Mouse (Mus musculus): ENCODE data around the gene a.

Gene a

DNA sequence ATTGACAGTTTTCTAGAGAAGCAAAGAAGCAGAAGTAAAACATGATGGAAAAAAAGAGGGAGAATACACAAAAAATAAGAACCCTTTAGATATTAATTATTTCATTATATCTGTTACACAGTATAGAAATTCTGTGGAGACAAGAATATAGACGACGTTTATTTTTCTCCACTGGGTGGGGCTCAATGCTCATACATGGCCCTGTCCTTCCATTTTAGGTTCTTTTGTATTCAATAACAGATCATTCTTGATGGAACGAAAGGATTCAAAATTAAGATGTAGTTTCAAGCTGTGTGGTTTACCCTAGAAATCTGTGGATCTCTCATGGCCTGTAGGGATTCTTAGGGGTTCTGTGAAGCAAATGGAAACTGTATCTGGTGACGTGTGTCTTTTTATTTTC, 142.7 kb downstream of the a start:
- no peak for DNase-seq

GRCm38 (mm10) chr2:154936106-154936505, 144.9 kb downstream of the a start:
- DNase-seq: no peak

- no peak for DNase-seq
Observed at GRCm38 (mm10) chr2:154936536-154937155, 145.4 kb downstream of the a start.

DNA sequence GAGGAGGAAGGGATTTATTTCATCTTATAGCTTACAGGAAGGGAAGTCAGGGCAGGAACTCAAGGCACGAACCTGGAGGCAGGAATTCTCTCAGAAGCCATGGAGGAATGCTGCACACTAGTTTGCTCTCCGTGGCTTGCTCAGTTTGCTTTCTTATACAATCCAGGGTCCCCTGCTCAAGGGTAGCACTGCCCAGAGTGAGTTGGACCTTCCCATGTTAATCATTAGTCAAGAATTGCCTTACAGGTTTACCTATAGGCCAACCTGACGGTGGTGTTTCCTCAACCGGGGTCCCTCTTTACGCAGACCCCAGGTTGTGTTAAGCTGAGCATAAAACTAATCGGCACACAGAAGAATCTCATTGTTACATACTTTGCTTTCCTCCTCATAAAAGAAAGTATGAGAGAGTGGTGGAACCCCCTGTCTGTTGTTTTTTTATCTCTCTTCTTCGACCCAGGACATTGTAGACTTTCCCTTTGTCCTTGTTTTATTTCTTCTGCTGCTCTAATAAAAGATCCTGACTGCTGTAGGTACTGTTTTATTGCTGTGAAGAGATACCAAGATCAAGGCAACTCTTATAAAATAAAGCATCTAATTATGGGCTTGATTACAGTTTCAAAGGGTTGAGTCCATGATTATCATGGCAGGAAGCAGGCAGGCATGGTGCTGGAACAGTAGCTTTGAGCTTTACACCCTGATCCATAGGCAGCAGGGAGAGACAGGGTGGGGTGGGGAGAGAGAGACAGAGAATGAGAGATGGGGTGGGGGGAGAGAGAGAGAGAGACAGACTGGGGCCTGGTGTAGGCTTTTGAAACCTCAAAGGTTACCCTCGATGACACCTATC, 146.6 kb downstream of the a start:
- DNase-seq: no peak

DNA sequence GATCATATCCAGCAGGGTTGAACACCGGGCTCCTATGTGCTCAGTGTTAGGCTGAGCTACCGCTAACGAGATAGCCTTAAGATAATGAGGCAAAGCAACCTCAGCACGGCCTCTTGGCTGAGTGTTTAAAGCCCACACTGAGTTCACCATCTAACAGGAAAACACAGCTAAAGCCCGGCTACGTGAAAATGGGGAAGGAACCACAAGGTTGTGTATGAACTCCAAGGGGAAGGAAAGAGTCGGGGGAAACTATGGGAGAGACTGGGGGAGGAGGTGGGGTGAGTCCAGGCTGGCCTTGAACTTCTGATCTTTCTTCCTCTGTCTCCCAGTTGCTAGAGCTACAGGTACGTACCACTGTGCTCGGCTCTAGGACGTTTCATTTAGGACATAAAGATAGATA, 150.8 kb downstream of the a start:
- DNase-seq: no peak

- DNase-seq: no peak
Observed at GRCm38 (mm10) chr2:154942546-154942945, 151.3 kb downstream of the a start.

DNA sequence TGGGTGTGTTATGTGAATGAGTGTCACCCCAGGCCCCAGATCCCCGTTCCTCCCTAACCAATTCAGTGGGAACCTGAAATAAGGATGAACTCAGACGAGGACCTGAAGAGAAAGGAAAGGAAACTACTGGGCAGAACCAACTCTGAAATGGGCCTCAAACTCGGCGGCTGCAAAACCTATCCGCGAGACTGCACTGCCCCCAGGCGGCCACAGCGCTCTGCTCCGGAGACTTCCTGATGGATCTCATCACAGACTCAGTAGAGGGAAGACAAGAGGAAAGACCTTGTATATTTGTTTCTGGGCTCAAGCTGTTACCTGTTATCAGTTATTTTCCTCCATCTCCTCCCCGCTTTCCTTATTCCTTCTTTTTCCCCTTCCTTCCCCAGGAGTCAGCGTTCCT, 151.9 kb downstream of the a start:
- peak; percentile 75 to 86 for DNase-seq

GRCm38 (mm10) chr2:154946921-154947320, 155.7 kb downstream of the a start:
- DNase-seq: no peak

GRCm38 (mm10) chr2:154949352-154949751, 158.2 kb downstream of the a start:
- DNase-seq: no peak

DNA sequence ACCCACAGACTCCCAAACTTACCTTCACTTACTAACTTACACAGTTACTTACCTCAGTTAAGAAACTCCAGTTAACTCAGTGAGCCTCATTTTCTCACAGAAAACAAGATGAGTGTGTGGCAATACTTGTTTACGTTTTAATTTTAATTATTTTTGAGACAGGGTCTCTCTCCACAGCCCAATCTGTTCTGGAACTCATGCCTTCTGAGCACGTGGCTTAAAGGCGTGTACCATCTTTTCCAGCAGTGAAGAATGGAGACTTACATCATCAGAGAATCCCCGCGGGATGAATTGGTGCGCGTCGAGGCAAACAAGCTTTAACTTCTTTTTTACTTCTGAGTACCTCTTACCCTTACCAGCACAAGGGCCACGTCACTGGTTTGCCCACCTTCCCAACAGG, 158.7 kb downstream of the a start:
- no peak for DNase-seq

- DNase-seq: no peak
Observed at GRCm38 (mm10) chr2:154950601-154951000, 159.4 kb downstream of the a start.

- no peak for DNase-seq
Observed at GRCm38 (mm10) chr2:154959486-154959885, 168.3 kb downstream of the a start.

GRCm38 (mm10) chr2:154959909-154960308, 168.7 kb downstream of the a start:
- no peak for DNase-seq

DNA sequence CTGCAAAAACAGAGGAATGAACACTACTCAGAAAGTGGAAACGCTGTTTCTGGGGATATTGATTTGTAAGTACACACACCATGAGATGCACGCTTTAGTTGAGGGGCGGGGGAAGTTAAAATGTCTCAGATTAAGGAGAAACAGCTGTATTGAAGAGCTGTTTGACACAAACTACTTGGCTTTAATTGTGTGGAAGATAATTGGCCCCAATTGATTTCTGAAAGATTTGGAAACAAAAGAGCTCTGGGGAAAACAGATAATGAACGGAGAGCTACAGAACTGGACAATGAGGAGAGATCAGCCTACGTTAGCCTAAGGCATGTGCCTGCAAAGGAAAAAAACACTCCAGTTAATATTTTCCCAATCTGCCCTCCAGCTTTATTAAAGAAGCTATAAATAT, 172.0 kb downstream of the a start:
- no peak for DNase-seq

- peak in 1 of 2 experiments; percentile 30 for DNase-seq
Observed at GRCm38 (mm10) chr2:154969740-154970397, 178.7 kb downstream of the a start.

GRCm38 (mm10) chr2:154971919-154972692, 180.9 kb downstream of the a start:
- peak; percentile 38 to 66 for DNase-seq

DNA sequence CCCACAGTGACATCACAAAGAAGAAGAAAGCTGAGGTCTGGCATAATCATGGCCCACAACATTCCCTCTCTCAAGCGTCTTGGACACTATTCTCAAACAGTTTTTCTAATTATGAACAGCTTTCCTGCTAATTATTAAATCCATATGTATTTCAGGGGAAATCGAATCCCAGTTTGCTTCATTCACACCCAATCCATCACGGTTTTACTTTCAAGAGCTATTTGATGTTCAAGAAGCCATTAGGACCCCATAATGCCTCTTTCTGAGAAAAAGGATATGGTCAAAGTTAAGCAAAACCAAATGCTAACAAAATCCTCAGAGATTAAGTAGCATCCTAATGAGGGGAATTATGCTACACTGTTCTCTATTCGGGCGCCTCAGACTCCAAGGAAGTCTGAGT, 181.8 kb downstream of the a start:
- DNase-seq: no peak

- no peak for DNase-seq
Observed at GRCm38 (mm10) chr2:154986609-154987008, 195.4 kb downstream of the a start.

DNA sequence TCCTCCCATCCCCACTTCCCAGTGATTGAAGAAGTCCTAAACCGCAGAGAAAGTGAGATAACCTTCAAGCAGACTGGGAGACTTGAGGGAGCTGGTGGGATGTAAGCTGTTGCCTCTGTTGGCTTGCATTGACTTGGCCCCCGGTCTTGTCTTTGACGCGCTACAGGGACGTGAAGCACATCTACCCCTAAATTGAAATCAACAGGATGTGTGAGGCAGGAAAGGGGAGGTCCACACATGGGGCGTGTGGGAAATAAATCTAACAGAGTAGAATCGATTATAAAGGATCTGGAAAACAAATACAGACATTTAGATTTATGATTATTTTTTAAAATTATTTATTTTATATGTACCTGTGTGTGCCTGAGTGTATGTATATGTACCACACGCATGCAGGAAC, 200.2 kb downstream of the a start:
- DNase-seq: no peak

GRCm38 (mm10) chr2:154992083-154992482, 200.9 kb downstream of the a start:
- no peak for DNase-seq

DNA sequence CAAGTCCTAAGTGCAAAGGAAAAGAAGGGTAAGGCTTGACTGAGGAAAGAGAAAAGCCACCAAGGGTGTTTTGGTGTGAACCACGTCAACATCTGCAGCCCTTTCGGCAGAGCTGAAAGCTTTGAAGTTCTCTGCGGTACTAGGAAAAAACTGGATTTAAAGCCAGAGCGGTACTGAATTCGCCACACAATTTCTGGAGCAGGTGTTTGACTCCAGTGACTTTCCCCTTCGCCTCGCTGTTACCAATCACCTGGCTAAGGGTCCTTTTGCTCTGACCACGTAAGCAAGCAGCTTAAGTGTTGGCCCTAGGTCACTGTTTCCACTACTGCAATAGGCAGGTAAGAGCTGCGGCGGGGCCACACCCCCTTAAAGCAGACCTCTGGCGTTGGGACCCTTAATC, 214.3 kb downstream of the a start:
- no peak for DNase-seq

GRCm38 (mm10) chr2:155011086-155011656, 220.0 kb downstream of the a start:
- no peak for DNase-seq

GRCm38 (mm10) chr2:155012991-155013390, 221.8 kb downstream of the a start:
- no peak for DNase-seq
